Mouse (Mus musculus) CH12.LX (cell line): ENCODE results near the gene Junb. TPM values are rescaled to one million over a fixed set of nuclear protein-coding genes. Genes with fewer than 3 reads are reported as not detected.
A peak's percentile ranks its signal among the peaks of the same experiment; 100 is the strongest.

Experiments
- DNase-seq: peaks from one replicate; pipeline ENCODE4 v3.0.0-alpha.2; 2013; ENCODE audit errors: extremely low read depth
- H3K27ac ChIP-seq: 2 replicates; pipeline ENCODE4 v1.5.1; 2012; ENCODE audit warnings: low read depth, mild to moderate bottlenecking, control low read depth, moderate library complexity; ENCODE audit not compliant: insufficient read depth
- H3K27me3 ChIP-seq: replicated peaks from 2 replicates; pipeline ENCODE3; 2012; ENCODE audit warnings: inconsistent platforms
- H3K36me3 ChIP-seq, 2 experiments: replicated peaks in 1 of 2; 2 replicates each; pipeline versions ENCODE3 to v1.6.1; 2012; ENCODE audit warnings: inconsistent platforms in 1 of 2, low read length in 1 of 2, mild to moderate bottlenecking in 1 of 2, mixed read lengths in 1 of 2, moderate library complexity in 1 of 2; ENCODE audit not compliant: control insufficient read depth in 1 of 2, insufficient read depth in 1 of 2
- H3K4me1 ChIP-seq, 2 experiments: 2 replicates each; pipeline ENCODE4 v1.6.1; 2012; ENCODE audit warnings: inconsistent platforms in 1 of 2, moderate library complexity in 1 of 2; ENCODE audit not compliant: insufficient read depth in 2 of 2, control insufficient read depth in 1 of 2
- H3K4me2 ChIP-seq: 2 replicates; pipeline ENCODE4 v1.6.1; 2012; ENCODE audit warnings: low read depth, mild to moderate bottlenecking, control low read depth; ENCODE audit not compliant: poor library complexity, insufficient read depth, severe bottlenecking
- H3K4me3 ChIP-seq, 3 experiments: fragments of 150-350 bp in 1 of 3; sonication (generic) in 1 of 3; replicated peaks in 1 of 3; 2 replicates each; pipeline versions ENCODE3 to v1.5.1; 2011 to 2012; ENCODE audit warnings: low read depth in 2 of 3, low read length in 2 of 3, mild to moderate bottlenecking in 2 of 3, moderate library complexity in 2 of 3, control low read depth in 1 of 3, improper control_type of control experiment in 1 of 3, inconsistent platforms in 1 of 3, mixed read lengths in 1 of 3; ENCODE audit not compliant: poor library complexity in 1 of 3
- H3K79me2 ChIP-seq: replicated peaks from 2 replicates; pipeline ENCODE4 v1.6.1; 2012; ENCODE audit warnings: mild to moderate bottlenecking, moderate library complexity; ENCODE audit not compliant: control insufficient read depth, poor library complexity, insufficient read depth, severe bottlenecking; ENCODE audit errors: extremely low read depth
- H3K9ac ChIP-seq: 2 replicates; pipeline ENCODE4 v1.6.1; 2012; ENCODE audit warnings: low read depth, mild to moderate bottlenecking, control low read depth, moderate library complexity; ENCODE audit not compliant: insufficient read depth
- H3K9me3 ChIP-seq: replicated peaks from 2 replicates; pipeline ENCODE3; 2012; ENCODE audit warnings: low read length, inconsistent platforms, mixed read lengths
- BHLHE40 ChIP-seq: IDR thresholded peaks from 2 replicates; pipeline ENCODE4 v1.6.1; 2011; ENCODE audit warnings: mild to moderate bottlenecking, low read depth, low read length, improper control_type of control experiment
- CHD1 ChIP-seq: IDR thresholded peaks from 2 replicates; pipeline ENCODE4 v1.6.1; 2012; ENCODE audit warnings: low read depth, low read length, improper control_type of control experiment, inconsistent platforms
- CHD2 ChIP-seq: IDR thresholded peaks from 2 replicates; pipeline ENCODE4 v1.6.1; 2011; ENCODE audit warnings: low read length, improper control_type of control experiment
- CTCF ChIP-seq, 2 experiments: IDR thresholded peaks in 1 of 2; conservative IDR thresholded peaks in 1 of 2; 2 replicates each; pipeline ENCODE4 v1.5.1; 2011 to 2012; ENCODE audit warnings: low read depth in 2 of 2, low read length in 2 of 2, improper control_type of control experiment in 1 of 2, inconsistent platforms in 1 of 2, mild to moderate bottlenecking in 1 of 2, moderate library complexity in 1 of 2
- E2F4 ChIP-seq: IDR thresholded peaks from 2 replicates; pipeline ENCODE4 v1.6.1; 2011; ENCODE audit warnings: low read depth, low read length, improper control_type of control experiment; ENCODE audit not compliant: insufficient replicate concordance
- ELF1 ChIP-seq: IDR thresholded peaks from 2 replicates; pipeline ENCODE4 v1.6.1; 2014; ENCODE audit warnings: low read depth, mild to moderate bottlenecking, inconsistent platforms, low read length, improper control_type of control experiment
- EP300 ChIP-seq: IDR thresholded peaks from 2 replicates; pipeline ENCODE4 v1.6.1; 2011; ENCODE audit warnings: low read length, improper control_type of control experiment
- ETS1 ChIP-seq: conservative IDR thresholded peaks from 2 replicates; pipeline ENCODE4 v1.6.1; 2012; ENCODE audit warnings: low read depth, mild to moderate bottlenecking, inconsistent platforms, low read length, improper control_type of control experiment, moderate library complexity
- GABPA ChIP-seq: IDR thresholded peaks from 2 replicates; pipeline ENCODE4 v1.6.1; 2012; ENCODE audit warnings: low read depth, low read length, improper control_type of control experiment, inconsistent platforms; ENCODE audit not compliant: insufficient replicate concordance
- HCFC1 ChIP-seq: IDR thresholded peaks from 2 replicates; pipeline ENCODE4 v1.6.1; 2012; ENCODE audit warnings: low read depth, mild to moderate bottlenecking, inconsistent platforms, low read length, improper control_type of control experiment
- JUN ChIP-seq: IDR thresholded peaks from 2 replicates; pipeline ENCODE4 v1.6.1; 2011; ENCODE audit warnings: low read depth, mild to moderate bottlenecking, low read length, improper control_type of control experiment, moderate library complexity; ENCODE audit not compliant: insufficient read depth
- JUND ChIP-seq: conservative IDR thresholded peaks from 2 replicates; pipeline ENCODE4 v1.6.1; 2011; ENCODE audit warnings: low read depth, low read length, improper control_type of control experiment
- KAT2A ChIP-seq: IDR thresholded peaks from 2 replicates; pipeline ENCODE4 v1.6.1; 2012; ENCODE audit warnings: low read length, improper control_type of control experiment, inconsistent platforms; ENCODE audit not compliant: insufficient replicate concordance
- MAFK ChIP-seq: IDR thresholded peaks from 2 replicates; pipeline ENCODE4 v1.6.1; 2011; ENCODE audit warnings: low read length, improper control_type of control experiment; ENCODE audit not compliant: insufficient replicate concordance
- MAX ChIP-seq: IDR thresholded peaks from 2 replicates; pipeline ENCODE4 v1.6.1; 2011; ENCODE audit warnings: low read length, improper control_type of control experiment
- MAZ ChIP-seq: IDR thresholded peaks from 2 replicates; pipeline ENCODE4 v1.6.1; 2012; ENCODE audit warnings: low read depth, mild to moderate bottlenecking, inconsistent platforms, low read length, improper control_type of control experiment, moderate library complexity
- MEF2A ChIP-seq: IDR thresholded peaks from 2 replicates; pipeline ENCODE4 v1.6.1; 2014; ENCODE audit warnings: low read depth, mild to moderate bottlenecking, inconsistent platforms, low read length, improper control_type of control experiment, borderline replicate concordance
- MXI1 ChIP-seq: IDR thresholded peaks from 2 replicates; pipeline ENCODE4 v1.6.1; 2011; ENCODE audit warnings: mild to moderate bottlenecking, low read depth, low read length, improper control_type of control experiment
- MYC ChIP-seq: IDR thresholded peaks from 2 replicates; pipeline ENCODE4 v1.6.1; 2011; ENCODE audit warnings: low read depth, mild to moderate bottlenecking, improper control_type of control experiment, low read length
- NELFE ChIP-seq: IDR thresholded peaks from 2 replicates; pipeline ENCODE4 v1.6.1; 2011; ENCODE audit warnings: low read depth, low read length, improper control_type of control experiment
- POLR2A ChIP-seq: IDR thresholded peaks from 2 replicates; pipeline ENCODE4 v1.6.1; 2011; ENCODE audit warnings: low read depth, mild to moderate bottlenecking, improper control_type of control experiment, low read length
- POLR2AphosphoS2 ChIP-seq: IDR thresholded peaks from 2 replicates; pipeline ENCODE4 v1.6.1; 2011; ENCODE audit warnings: low read depth, low read length, improper control_type of control experiment
- RAD21 ChIP-seq: IDR thresholded peaks from 2 replicates; pipeline ENCODE4 v1.6.1; 2011; ENCODE audit warnings: low read depth, mild to moderate bottlenecking, low read length, improper control_type of control experiment, moderate library complexity
- RCOR1 ChIP-seq: conservative IDR thresholded peaks from 2 replicates; pipeline ENCODE4 v1.6.1; 2012; ENCODE audit warnings: low read depth, mild to moderate bottlenecking, inconsistent platforms, low read length, improper control_type of control experiment
- SMC3 ChIP-seq: IDR thresholded peaks from 2 replicates; pipeline ENCODE4 v1.6.1; 2011; ENCODE audit warnings: low read depth, low read length, improper control_type of control experiment
- TBP ChIP-seq: conservative IDR thresholded peaks from 2 replicates; pipeline ENCODE4 v1.6.1; 2011; ENCODE audit warnings: low read depth, low read length, improper control_type of control experiment
- TCF12 ChIP-seq: IDR thresholded peaks from 2 replicates; pipeline ENCODE4 v1.6.1; 2014; ENCODE audit warnings: low read depth, mild to moderate bottlenecking, inconsistent platforms, low read length, improper control_type of control experiment
- UBTF ChIP-seq: IDR thresholded peaks from 2 replicates; pipeline ENCODE4 v1.6.1; 2012; ENCODE audit warnings: low read depth, mild to moderate bottlenecking, inconsistent platforms, low read length, improper control_type of control experiment, moderate library complexity
- USF1 ChIP-seq: IDR thresholded peaks from 2 replicates; pipeline ENCODE4 v1.6.1; 2014; ENCODE audit warnings: low read depth, mild to moderate bottlenecking, inconsistent platforms, low read length, improper control_type of control experiment
- USF2 ChIP-seq: conservative IDR thresholded peaks from 2 replicates; pipeline ENCODE4 v1.6.1; 2011; ENCODE audit warnings: low read depth, low read length, improper control_type of control experiment
- ZC3H11A ChIP-seq: IDR thresholded peaks from 2 replicates; pipeline ENCODE4 v1.6.1; 2012; ENCODE audit warnings: low read depth, mild to moderate bottlenecking, inconsistent platforms, low read length, improper control_type of control experiment
- ZKSCAN1 ChIP-seq: IDR thresholded peaks from 2 replicates; pipeline ENCODE4 v1.6.1; 2012; ENCODE audit warnings: low read depth, inconsistent platforms, low read length, improper control_type of control experiment, borderline replicate concordance
- ZMIZ1 ChIP-seq: IDR thresholded peaks from 2 replicates; pipeline ENCODE4 v1.6.1; 2012; ENCODE audit warnings: low read depth, mild to moderate bottlenecking, inconsistent platforms, low read length, improper control_type of control experiment
- ZNF384 ChIP-seq: IDR thresholded peaks from 2 replicates; pipeline ENCODE4 v1.6.1; 2012; ENCODE audit warnings: low read depth, low read length, improper control_type of control experiment, inconsistent platforms
- dilution Hi-C: fragments of 300-500 bp; cut with MboI; formaldehyde crosslinking; loops from 2 replicates; pipeline ENCODE4 v1.14.3; 2020; ENCODE audit warnings: low sequenced_read_pairs; ENCODE audit not compliant: extremely low pct_unique_long_range_greater_than_20kb, extremely low pct_ligation_motif_present
- in situ Hi-C: fragments of 300-500 bp; cut with MboI; formaldehyde crosslinking; loops from 3 replicates; pipeline ENCODE4 v1.14.3; 2019; ENCODE audit warnings: low sequenced_read_pairs, low pct_ligation_motif_present, low pct_unique_long_range_greater_than_20kb, mixed read lengths
- polyA plus RNA-seq: library from polyadenylated mRNA; unstranded; fragments of >175 nt; gene quantifications from 2 replicates; pipeline ENCODE4 v1.2.1, GENCODE M21; 2012; ENCODE audit warnings: low read depth; ENCODE audit not compliant: insufficient read length
- total RNA-seq, 2 experiments: library from RNA; depleted of rRNA; stranded (reverse); fragments of 300-350 nt in 1 of 2; fragments of >200 nt in 1 of 2; gene quantifications; 2 replicates each; pipeline ENCODE4 v1.2.3; 2012 to 2014

The Junb gene
- total and polyA plus RNA-seq, 3 experiments = 63.4 to 342 (median 217) TPM

- TF ChIP-seq POLR2A (peak; percentile 79; the same call in 1 of the 2 replicates), RCOR1 (peak; percentile 78), ZKSCAN1 (peak; percentile 17; the same call in 1 of the 2 replicates), TBP (0 out of 2 replicates have a peak, but pooled peaks have one; percentile 56), ETS1 (peak; percentile 97), UBTF (peak; percentile 95), JUND (no peak), E2F4 (no peak), EP300 (no peak), JUN (no peak), TCF12 (peak; percentile 94), RAD21 (no peak), GABPA (no peak), USF1 (no peak)
These were observed 2.3 kb downstream of the Junb start (continued) for GRCm38 (mm10) chr8:84976031-84976762.

GRCm38 (mm10) chr8:84975434-84975833 lies 3.1 kb downstream of the Junb start:
- in situ Hi-C loops = no loop called here
- peak; percentile 83 for DNase-seq
- H3K4me2 ChIP-seq = peak overlapping the region; percentile 98
- H3K4me3 ChIP-seq = peak overlapping the region; percentile 82 to 94 (median 92)
- no peaks in the 10 kb centered on the region for H3K27me3 ChIP-seq
- peaks cover 4 to 22% of the 10 kb centered on the region in 2 experiments; a peak in 3 of 4 replicates for H3K4me1 ChIP-seq
- H3K9me3 ChIP-seq = no peaks in the 10 kb centered on the region
- peak overlapping the region; percentile 92 for H3K27ac ChIP-seq
- peak overlapping the region; percentile 88 for H3K9ac ChIP-seq
- dilution Hi-C loops = no loop called here
- peaks cover 24% of the 10 kb centered on the region for H3K79me2 ChIP-seq
- peaks cover 25 to 37% of the 10 kb centered on the region in 2 experiments for H3K36me3 ChIP-seq
- TF ChIP-seq HCFC1 (no peak; the same call in none of the 2 replicates), ZNF384 (peak; percentile 82), JUND (0 out of 2 replicates have a peak, but pooled peaks have one; percentile 17), MAZ (peak; percentile 73; the same call in 1 of the 2 replicates), ZKSCAN1 (no peak), MXI1 (no peak), POLR2AphosphoS2 (no peak), E2F4 (no peak), CTCF (conservative IDR thresholded peaks at IDR 0.05 in 1 of 2, IDR thresholded peaks at IDR 0.05 in 1 of 2; ENCODE audit: low read depth in 2 of 2, low read length in 2 of 2) (peak; percentile 91 to 96), ZMIZ1 (no peak), GABPA (no peak), SMC3 (peak; percentile 97), EP300 (no peak), MEF2A (peak; percentile 20; the same call in 1 of the 2 replicates), BHLHE40 (peak; percentile 22; the same call in 1 of the 2 replicates), ELF1 (peak; percentile 48; the same call in 1 of the 2 replicates), MAFK (no peak), ZC3H11A (peak; percentile 94), UBTF (no peak), JUN (no peak), NELFE (no peak; the same call in 1 of the 2 replicates), MAX (no peak), TBP (no peak; the same call in 1 of the 2 replicates), MYC (peak; percentile 29; the same call in 1 of the 2 replicates), RAD21 (peak; percentile 91), CHD1 (no peak; the same call in 1 of the 2 replicates), USF2 (no peak), CHD2 (no peak; the same call in 1 of the 2 replicates), ETS1 (no peak; the same call in 1 of the 2 replicates), KAT2A (no peak)
